Mouse (Mus musculus) liver, embryonic 16.5 days (tissue): ENCODE measurements around the gene Calcrl. TPM values are rescaled to one million over a fixed set of nuclear protein-coding genes. Genes with fewer than 3 reads are reported as not detected.

ENCODE experiments used
- ATAC-seq: fragments of 200-750 bp; cut with Nextera tagmentation; 2 replicates; pipeline ENCODE4 v1.8.0; 2017; ENCODE audit warnings: low read depth, mild to moderate bottlenecking, moderate number of reproducible peaks, moderate library complexity
- H3K27ac ChIP-seq: fragments of 300-500 bp; sonication (generic); 2 replicates; pipeline ENCODE4 v1.5.1; 2014; ENCODE audit warnings: mild to moderate bottlenecking, low read length
- H3K27me3 ChIP-seq: fragments of 300-500 bp; sonication (generic); 2 replicates; pipeline ENCODE4 v1.6.1; 2014; ENCODE audit warnings: low read depth, low read length, mixed read lengths; ENCODE audit not compliant: control insufficient read depth, insufficient read depth
- H3K36me3 ChIP-seq: fragments of 300-500 bp; sonication (generic); 2 replicates; pipeline ENCODE4 v1.6.1; 2014; ENCODE audit warnings: mild to moderate bottlenecking; ENCODE audit not compliant: control insufficient read depth, insufficient read depth
- H3K4me1 ChIP-seq: fragments of 300-500 bp; sonication (generic); 2 replicates; pipeline ENCODE4 v1.6.1; 2014; ENCODE audit warnings: low read depth, low read length, mixed read lengths; ENCODE audit not compliant: control insufficient read depth
- H3K4me2 ChIP-seq: fragments of 300-500 bp; sonication (generic); 2 replicates; pipeline ENCODE4 v1.6.1; 2014; ENCODE audit warnings: low read depth, low read length, mixed read lengths
- H3K4me3 ChIP-seq: fragments of 300-500 bp; sonication (generic); 2 replicates; pipeline ENCODE4 v1.5.1; 2014; ENCODE audit warnings: low read depth, mild to moderate bottlenecking, low read length
- H3K9ac ChIP-seq: fragments of 300-500 bp; sonication (generic); 2 replicates; pipeline ENCODE4 v1.6.1; 2014; ENCODE audit warnings: low read depth, low read length
- H3K9me3 ChIP-seq: fragments of 300-500 bp; sonication (generic); replicated peaks from 2 replicates; pipeline ENCODE4 v1.6.1; 2016; ENCODE audit warnings: low read length; ENCODE audit not compliant: control insufficient read depth
- WGBS: fragments of 180-500 bp; shearing (Covaris S2); extraction: QIAGEN DNeasy Blood & Tissue Kit; methylation state at CpG from one replicate; pipeline ENCODE4 v1.1.7; 2014; ENCODE audit not compliant: insufficient replicate concordance; 5-methylcytosine and 5-hydroxymethylcytosine counted together
- polyA plus RNA-seq: library from polyadenylated mRNA; unstranded; fragments of >200 nt; fragmentation: Nextera tagmentation; extraction: Ambion mirVana; gene quantifications from 2 replicates; pipeline ENCODE4 v1.2.1, GENCODE M21; 2015

The Calcrl gene
- polyA plus RNA-seq, result 13.2 and 16.2 TPM in 2 replicates

DNA sequence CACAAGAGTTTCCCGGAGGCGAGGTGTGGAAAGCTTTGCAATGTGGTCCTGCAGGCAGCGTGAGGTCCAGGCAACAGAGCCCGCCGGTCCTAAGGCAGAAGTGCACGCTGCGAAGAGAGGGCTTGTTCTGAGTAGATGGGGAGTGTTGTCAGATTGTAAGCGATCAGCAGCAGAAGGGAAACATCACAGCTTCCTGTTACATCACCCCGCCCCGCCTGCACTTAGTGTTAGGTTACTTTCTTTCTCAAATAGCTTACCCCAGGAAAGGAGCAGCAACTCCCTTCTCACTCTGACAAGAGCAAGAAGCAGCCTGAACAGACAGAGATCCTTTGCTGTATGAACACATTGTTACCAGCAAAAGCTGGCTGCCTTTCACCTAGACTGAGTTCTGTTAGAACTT lies at the start of gene Calcrl:
Calcrl (minus strand) TSS at position 274 of the 400 bp plus-strand sequence.
- WGBS, result 1% methylated on average over 10 of the region's 10 CpGs
- Histone ChIP-seq H3K4me1 (peaks cover 4% of the 10 kb centered on the region), H3K27me3 (no peaks in the 10 kb centered on the region), H3K27ac (peak within 1 kb of the TSS; percentile 22), H3K9me3 (no peaks in the 10 kb centered on the region), H3K9ac (peak within 1 kb of the TSS; percentile 39), H3K36me3 (no peaks in the 10 kb centered on the region), H3K4me2 (peak within 1 kb of the TSS; percentile 67), H3K4me3 (peak within 1 kb of the TSS; percentile 61)
- peak; percentile 92 for ATAC-seq

DNA sequence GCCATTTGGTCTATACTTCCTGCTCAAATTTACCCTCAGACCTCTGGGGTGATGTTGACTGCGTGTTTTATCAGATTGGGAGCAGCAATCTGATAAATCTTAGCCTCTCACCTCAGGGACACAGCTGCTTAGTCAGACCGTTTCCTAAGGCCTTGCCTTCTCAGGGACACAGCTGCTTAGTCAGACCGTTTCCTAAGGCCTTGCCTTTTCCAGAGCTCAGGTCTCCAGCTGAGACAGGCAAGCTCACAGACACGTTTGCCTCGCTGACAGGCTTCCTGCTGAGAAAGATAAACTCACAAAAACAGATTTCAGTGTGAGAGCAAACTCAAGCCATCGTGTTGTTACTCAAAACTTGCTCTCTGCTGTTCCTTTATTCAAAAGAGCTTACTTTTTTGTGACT lies 49.4 kb upstream of the Calcrl start:
- no peak overlapping the region for H3K4me2 ChIP-seq
- H3K27ac ChIP-seq, result no peak overlapping the region
- H3K9me3 ChIP-seq, result no peaks in the 10 kb centered on the region
- H3K4me3 ChIP-seq, result no peak overlapping the region
- H3K36me3 ChIP-seq, result no peaks in the 10 kb centered on the region
- peaks cover 5% of the 10 kb centered on the region for H3K4me1 ChIP-seq
- ATAC-seq, result no peak
- no peaks in the 10 kb centered on the region for H3K27me3 ChIP-seq
- H3K9ac ChIP-seq, result no peak overlapping the region
- WGBS, result 17% methylated on average over 6 of the region's 6 CpGs

DNA sequence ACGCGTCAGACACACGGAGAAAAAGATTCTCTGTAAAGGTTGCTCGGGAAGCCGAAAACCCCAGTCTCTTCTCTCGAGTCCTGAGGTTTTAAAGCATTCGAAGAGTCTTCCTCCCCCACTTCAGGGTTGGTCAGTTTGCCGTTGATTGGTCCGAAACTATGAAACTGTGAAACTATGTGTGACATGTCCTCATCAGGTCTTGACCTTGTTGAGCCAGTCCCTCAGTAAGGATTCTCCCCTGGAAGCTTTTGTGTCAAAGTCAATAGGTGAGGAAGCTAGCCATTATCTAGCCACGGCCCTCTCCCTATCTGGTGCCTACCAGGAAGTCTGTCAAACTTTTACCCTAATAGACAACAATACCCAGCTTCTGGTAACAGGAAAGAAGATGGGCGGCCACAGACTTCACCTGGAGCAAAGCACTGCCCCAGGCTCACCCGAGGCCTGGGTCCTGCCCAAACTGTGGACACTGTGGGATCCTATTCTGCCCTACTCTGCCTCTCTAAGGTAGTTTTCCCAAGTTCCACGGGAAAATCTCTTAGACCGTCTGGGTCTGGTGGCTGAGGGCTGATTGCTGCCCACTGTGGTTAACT lies 48.8 kb upstream of the Calcrl start:
- no peaks in the 10 kb centered on the region for H3K27me3 ChIP-seq
- H3K9ac ChIP-seq, result no peak overlapping the region
- no peaks in the 10 kb centered on the region for H3K36me3 ChIP-seq
- H3K4me2 ChIP-seq, result no peak overlapping the region
- H3K4me1 ChIP-seq, result peaks cover 5% of the 10 kb centered on the region
- no peak overlapping the region for H3K4me3 ChIP-seq
- H3K9me3 ChIP-seq, result no peaks in the 10 kb centered on the region
- ATAC-seq, result no peak
- WGBS, result 68% methylated on average over 14 of the region's 14 CpGs
- no peak overlapping the region for H3K27ac ChIP-seq

DNA sequence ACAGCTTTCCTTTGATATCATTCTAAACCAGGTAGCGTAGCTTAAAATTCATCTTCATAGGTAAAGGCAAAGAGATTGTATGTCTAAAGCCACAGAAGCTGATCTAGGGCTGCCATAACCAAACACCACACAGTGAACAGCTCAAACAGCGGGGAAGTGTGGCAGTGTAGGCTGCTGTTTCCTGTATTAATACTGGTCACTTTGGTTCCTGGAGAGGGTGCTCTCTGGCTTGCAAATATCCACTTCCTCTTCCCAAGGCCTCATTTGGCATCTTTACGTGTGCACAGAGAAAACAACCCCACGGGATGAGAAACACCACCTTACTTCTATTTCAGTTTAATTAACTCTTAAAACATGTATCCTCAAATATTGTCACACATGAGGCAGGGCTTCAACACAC lies 42.2 kb upstream of the Calcrl start:
- Histone ChIP-seq H3K4me3 (no peak overlapping the region), H3K27me3 (no peaks in the 10 kb centered on the region), H3K9ac (no peak overlapping the region), H3K4me2 (no peak overlapping the region), H3K4me1 (no peaks in the 10 kb centered on the region), H3K36me3 (no peaks in the 10 kb centered on the region), H3K27ac (no peak overlapping the region), H3K9me3 (no peaks in the 10 kb centered on the region)
- ATAC-seq, result no peak
- 53% methylated on average over 4 of the region's 4 CpGs for WGBS

DNA sequence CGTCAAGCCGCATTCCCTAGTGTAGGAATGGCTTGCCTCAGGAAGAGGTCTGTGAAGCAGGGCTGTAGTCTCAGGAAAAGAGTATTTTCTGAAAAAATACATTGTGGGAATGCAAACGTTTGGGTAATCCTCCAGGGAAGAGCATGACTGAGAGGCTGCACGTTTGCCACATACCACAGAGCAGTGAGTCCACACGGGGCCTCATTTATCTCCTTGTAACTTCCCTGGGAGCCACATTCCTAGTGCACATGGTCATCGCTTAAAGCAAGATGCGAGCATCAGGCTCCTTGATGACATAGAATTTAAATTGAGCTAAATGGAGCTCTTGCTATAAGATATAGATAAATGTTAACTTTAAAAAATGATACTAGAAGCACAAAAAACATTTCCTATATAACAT lies 39.7 kb upstream of the Calcrl start:
- Histone ChIP-seq H3K27ac (no peak overlapping the region), H3K4me1 (no peaks in the 10 kb centered on the region), H3K4me2 (no peak overlapping the region), H3K27me3 (no peaks in the 10 kb centered on the region), H3K9me3 (no peaks in the 10 kb centered on the region), H3K36me3 (no peaks in the 10 kb centered on the region), H3K4me3 (no peak overlapping the region), H3K9ac (no peak overlapping the region)
- ATAC-seq, result no peak
- 38% methylated on average over 7 of the region's 7 CpGs for WGBS

DNA sequence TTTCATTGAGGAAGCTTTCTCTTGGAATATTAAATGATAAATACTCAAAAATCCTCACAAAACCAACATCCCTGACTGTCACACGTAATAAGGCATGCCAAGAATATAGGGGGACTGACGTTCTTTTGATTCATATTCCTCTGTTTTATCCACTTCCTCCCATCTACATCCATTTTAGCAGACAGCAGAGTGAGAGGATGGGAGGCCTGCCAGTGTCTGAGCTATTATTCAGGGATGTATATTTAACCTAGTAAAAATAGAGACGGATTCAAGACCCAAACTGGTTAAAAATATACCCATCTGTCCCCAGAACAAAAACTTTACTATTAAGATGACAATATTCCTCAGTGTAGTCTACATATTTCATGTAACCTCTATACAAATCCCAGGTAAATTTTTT lies 37.2 kb upstream of the Calcrl start:
- Histone ChIP-seq H3K27me3 (no peaks in the 10 kb centered on the region), H3K27ac (no peak overlapping the region), H3K9me3 (no peaks in the 10 kb centered on the region), H3K36me3 (no peaks in the 10 kb centered on the region), H3K4me2 (no peak overlapping the region), H3K4me1 (peaks cover 4% of the 10 kb centered on the region; the same call in 1 of the 2 replicates), H3K4me3 (no peak overlapping the region), H3K9ac (no peak overlapping the region)
- no peak for ATAC-seq
- WGBS, result 77% methylated on average over 3 of the region's 3 CpGs

DNA sequence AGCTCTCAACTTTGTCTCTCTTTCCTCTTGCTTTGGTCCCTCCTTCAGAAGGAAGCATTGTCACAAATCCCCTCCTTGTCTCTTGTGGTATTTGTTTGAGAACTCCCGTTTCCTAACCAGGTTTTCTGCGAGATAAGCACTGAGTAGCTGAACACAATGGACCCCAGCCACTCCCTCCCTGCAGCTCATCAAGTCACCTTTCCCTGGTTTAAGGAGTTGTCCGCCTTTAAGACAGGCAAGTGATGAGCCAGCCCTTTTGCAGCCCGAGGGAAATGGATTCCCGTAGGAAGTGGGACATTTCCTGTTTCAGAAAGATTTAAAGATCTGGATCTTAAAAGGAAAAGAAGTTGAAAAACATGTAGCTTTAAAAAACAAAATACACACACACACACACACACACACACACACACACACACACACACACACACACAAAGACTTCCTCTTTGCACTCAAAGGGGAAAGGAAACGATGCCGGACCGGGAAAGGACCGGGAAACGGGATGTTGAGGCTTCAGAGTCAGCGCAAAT lies 34.5 kb upstream of the Calcrl start:
- no peak overlapping the region for H3K27ac ChIP-seq
- H3K9ac ChIP-seq, result no peak overlapping the region
- H3K27me3 ChIP-seq, result no peaks in the 10 kb centered on the region
- H3K36me3 ChIP-seq, result no peaks in the 10 kb centered on the region
- ATAC-seq, result peak; percentile 54
- no peak overlapping the region for H3K4me2 ChIP-seq
- no peaks in the 10 kb centered on the region for H3K9me3 ChIP-seq
- peaks cover 4% of the 10 kb centered on the region; the same call in 1 of the 2 replicates for H3K4me1 ChIP-seq
- 13% methylated on average over 11 of the region's 11 CpGs for whole genome bisulfite sequencing
- H3K4me3 ChIP-seq, result no peak overlapping the region

DNA sequence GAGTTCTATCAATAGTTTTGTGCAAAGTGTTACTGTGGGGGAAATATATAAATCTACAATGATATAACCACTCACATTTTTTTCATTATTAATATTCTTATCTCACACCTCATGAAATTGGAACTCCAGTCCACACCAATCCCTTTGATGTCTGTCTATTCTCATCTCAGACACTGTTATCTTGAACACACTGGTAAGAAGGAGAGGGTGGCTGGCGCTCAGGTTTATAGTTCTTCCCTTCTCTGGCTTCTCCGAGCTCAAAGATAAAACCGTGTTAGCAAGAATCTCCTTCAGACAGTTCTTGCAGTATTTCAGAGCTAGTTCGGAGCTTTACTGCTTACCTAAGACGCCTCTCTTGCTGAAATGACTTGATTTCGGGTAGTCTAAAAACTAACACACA lies 32.0 kb upstream of the Calcrl start:
- Histone ChIP-seq H3K27ac (no peak overlapping the region), H3K4me2 (no peak overlapping the region), H3K27me3 (no peaks in the 10 kb centered on the region), H3K9ac (no peak overlapping the region), H3K4me1 (peaks cover 4% of the 10 kb centered on the region; the same call in 1 of the 2 replicates), H3K36me3 (no peaks in the 10 kb centered on the region), H3K4me3 (no peak overlapping the region), H3K9me3 (no peaks in the 10 kb centered on the region)
- 28% methylated on average over 6 of the region's 6 CpGs for WGBS
- no peak for ATAC-seq

DNA sequence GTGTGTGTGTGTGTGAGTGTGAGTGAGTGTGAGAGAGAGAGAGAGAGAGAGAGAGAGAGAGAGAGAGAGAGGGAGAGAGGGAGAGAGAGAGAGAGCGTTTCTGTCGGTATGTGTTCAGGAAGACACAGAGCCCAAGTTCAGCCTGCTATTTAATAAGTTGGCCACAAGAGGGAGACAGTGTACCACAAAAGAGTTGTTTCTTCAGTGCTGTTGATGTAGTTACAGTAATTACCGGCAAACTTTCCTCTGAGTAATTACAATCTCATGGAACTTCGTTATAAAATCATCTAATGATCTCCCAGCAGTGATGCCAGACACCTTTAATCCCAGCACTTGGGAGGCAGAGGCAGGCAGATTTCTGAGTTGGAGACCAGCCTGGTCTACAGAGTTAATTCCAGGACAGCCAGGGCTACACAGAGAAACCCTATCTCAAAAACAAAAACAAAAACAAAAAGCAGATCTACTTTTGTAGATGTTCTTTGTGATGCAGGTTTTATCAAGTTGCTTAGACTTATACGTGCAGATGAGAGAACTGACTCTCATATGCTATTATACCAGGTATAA lies 30.1 kb upstream of the Calcrl start:
- ATAC-seq, result peak; percentile 41
- no peaks in the 10 kb centered on the region for H3K36me3 ChIP-seq
- 7% methylated on average over 5 of the region's 5 CpGs for WGBS

More for the DNA sequence above, 30.1 kb upstream of the Calcrl start:
- peaks cover 4% of the 10 kb centered on the region; the same call in 1 of the 2 replicates for H3K4me1 ChIP-seq
- H3K4me2 ChIP-seq, result no peak overlapping the region
- H3K9ac ChIP-seq, result no peak overlapping the region
- H3K9me3 ChIP-seq, result no peaks in the 10 kb centered on the region
- no peak overlapping the region for H3K27ac ChIP-seq
- no peaks in the 10 kb centered on the region for H3K27me3 ChIP-seq
- H3K4me3 ChIP-seq, result no peak overlapping the region
